Mouse (Mus musculus) olfactory bulb, adult 2 months (tissue): ENCODE data around the gene G3bp2. TPM values are rescaled to one million over a fixed set of nuclear protein-coding genes. Genes with fewer than 3 reads are reported as not detected.

ENCODE experiments used
- H3K27ac ChIP-seq: fragments of 200-500 bp; 2 replicates; pipeline ENCODE4 v1.5.1; 2012; ENCODE audit warnings: low read depth, low read length; ENCODE audit not compliant: insufficient read depth
- H3K4me1 ChIP-seq: fragments of 200-500 bp; 2 replicates; pipeline ENCODE4 v1.6.1; 2012; ENCODE audit warnings: low read length; ENCODE audit not compliant: control insufficient read depth, insufficient read depth
- H3K4me3 ChIP-seq: fragments of 200-500 bp; 2 replicates; pipeline ENCODE4 v1.5.1; 2012; ENCODE audit warnings: mild to moderate bottlenecking, low read depth, low read length, moderate library complexity; ENCODE audit not compliant: insufficient read depth
- CTCF ChIP-seq: fragments of 200-500 bp; IDR thresholded peaks from 2 replicates; pipeline ENCODE4 v1.5.1; 2012; ENCODE audit warnings: low read depth, mild to moderate bottlenecking, low read length, moderate library complexity; ENCODE audit not compliant: insufficient read depth
- POLR2A ChIP-seq: fragments of 200-500 bp; IDR thresholded peaks from 2 replicates; pipeline ENCODE4 v1.6.1; 2012; ENCODE audit warnings: mild to moderate bottlenecking, low read depth, low read length, moderate library complexity; ENCODE audit not compliant: insufficient read depth
- WGBS: fragments of 180-500 bp; shearing (Covaris S2); methylation state at CpG from one replicate; pipeline ENCODE4 v1.1.7; 2018; 5-methylcytosine and 5-hydroxymethylcytosine counted together
- polyA plus RNA-seq: library from polyadenylated mRNA; stranded (reverse); fragments of >200 nt; gene quantifications from 2 replicates; pipeline ENCODE4 v1.2.4, GENCODE M21; 2012; ENCODE audit warnings: low replicate concordance; ENCODE audit not compliant: missing spikeins, insufficient read depth, insufficient read length

G3bp2 gene
- polyA plus RNA-seq, 1 experiment: 170 TPM

GRCm38 (mm10) chr5:92063192-92063591, 20.3 kb downstream of the G3bp2 start:
- WGBS: 95% methylated on average over 2 of the region's 2 CpGs
- TF ChIP-seq CTCF (no peak), POLR2A (no peak)
- Histone ChIP-seq H3K27ac (no peak overlapping the region), H3K4me1 (no peaks in the 10 kb centered on the region), H3K4me3 (no peak overlapping the region)

- whole genome bisulfite sequencing: 94% methylated on average over 6 of the region's 6 CpGs
- Histone ChIP-seq H3K4me1 (no peaks in the 10 kb centered on the region), H3K4me3 (no peak overlapping the region), H3K27ac (no peak overlapping the region)
- no peak for TF ChIP-seq CTCF
These were observed 30.7 kb downstream of the G3bp2 start for GRCm38 (mm10) chr5:92052866-92053265.

GRCm38 (mm10) chr5:92050419-92050818, 33.1 kb downstream of the G3bp2 start:
- no peaks in the 10 kb centered on the region for H3K4me1 ChIP-seq
- H3K27ac ChIP-seq: no peak overlapping the region
- H3K4me3 ChIP-seq: no peak overlapping the region
- TF ChIP-seq POLR2A (no peak), CTCF (no peak)
- WGBS: 75% methylated on average over 3 of the region's 3 CpGs

- no peak for TF ChIP-seq CTCF
- peak within 1 kb of the TSS; percentile 75 for H3K4me3 ChIP-seq
- peaks cover 4% of the 10 kb centered on the region; the same call in 1 of the 2 replicates for H3K4me1 ChIP-seq
- WGBS: 72% methylated on average over 4 of the region's 4 CpGs
- no peak within 1 kb of the TSS for H3K27ac ChIP-seq
These were observed 39.7 kb downstream of the G3bp2 start, which contains the start of gene Cdkl2 for GRCm38 (mm10) chr5:92043783-92044182. Gene Cdkl2, minus strand, starts transcription at chr5:92043883.

GRCm38 (mm10) chr5:92042377-92043348, 40.9 kb downstream of the G3bp2 start:
- TF ChIP-seq CTCF (no peak), POLR2A (peak; percentile 47; the same call in 1 of the 2 replicates)
- Histone ChIP-seq H3K4me3 (peak overlapping the region; percentile 75), H3K4me1 (peaks cover 4% of the 10 kb centered on the region; the same call in 1 of the 2 replicates), H3K27ac (0 out of 2 replicates have a peak overlapping the region, but pooled peaks have one; percentile 32)
- under 1% methylated on average over 68 of the region's 68 CpGs for WGBS

- H3K4me1 ChIP-seq: no peaks in the 10 kb centered on the region
- H3K4me3 ChIP-seq: no peak overlapping the region
- no peak overlapping the region for H3K27ac ChIP-seq
- WGBS: 68% methylated on average over 2 of the region's 2 CpGs
- TF ChIP-seq CTCF: no peak
These were observed 63.6 kb downstream of the G3bp2 start for GRCm38 (mm10) chr5:92019960-92020359.

GRCm38 (mm10) chr5:92011756-92012155, 71.8 kb downstream of the G3bp2 start:
- no peak overlapping the region for H3K27ac ChIP-seq
- TF ChIP-seq POLR2A (no peak), CTCF (no peak)
- no peaks in the 10 kb centered on the region for H3K4me1 ChIP-seq
- H3K4me3 ChIP-seq: no peak overlapping the region
- 62% methylated on average over 7 of the region's 7 CpGs for WGBS

GRCm38 (mm10) chr5:92009827-92010226, 73.7 kb downstream of the G3bp2 start:
- Histone ChIP-seq H3K4me1 (no peaks in the 10 kb centered on the region), H3K27ac (no peak overlapping the region), H3K4me3 (no peak overlapping the region)
- no peak for TF ChIP-seq CTCF
- no peak for TF ChIP-seq POLR2A
- 70% methylated on average over 2 of the region's 2 CpGs for WGBS

GRCm38 (mm10) chr5:92003011-92003410, 80.5 kb downstream of the G3bp2 start:
- Histone ChIP-seq H3K27ac (no peak overlapping the region), H3K4me3 (no peak overlapping the region), H3K4me1 (no peaks in the 10 kb centered on the region)
- WGBS: 62% methylated on average over 2 of the region's 2 CpGs
- TF ChIP-seq CTCF (no peak), POLR2A (no peak)

Other genes with a start within 250 kb of the G3bp2 start
- not detected in 2 replicates for gene Rchy1, start 120.7 kb downstream of the G3bp2 start, polyA plus RNA-seq
- not detected in 2 replicates for gene Odaph, start 96.2 kb downstream of the G3bp2 start, polyA plus RNA-seq
- gene Cdkl2, start 39.8 kb downstream of the G3bp2 start, polyA plus RNA-seq: not detected in 2 replicates
- gene Uso1, start 54.2 kb upstream of the G3bp2 start, polyA plus RNA-seq: not detected in 2 replicates
- gene U90926, start 131.7 kb upstream of the G3bp2 start, polyA plus RNA-seq: not detected in 2 replicates
- gene Ppef2, start 172.6 kb upstream of the G3bp2 start, polyA plus RNA-seq: not detected in 2 replicates
- not detected in 2 replicates for gene Naaa, start 194.5 kb upstream of the G3bp2 start, polyA plus RNA-seq
- gene Sdad1, start 226.8 kb upstream of the G3bp2 start, polyA plus RNA-seq: not detected in 2 replicates
- gene Cxcl9, start 244.4 kb upstream of the G3bp2 start, polyA plus RNA-seq: not detected in 2 replicates
- gene Art3, start 248.1 kb upstream of the G3bp2 start, polyA plus RNA-seq: not detected in 2 replicates